Mouse (Mus musculus): ENCODE data around the gene Olfr419. TPM values are rescaled to one million over a fixed set of nuclear protein-coding genes. Genes with fewer than 3 reads are reported as not detected.

Gene Olfr419
- total RNA-seq (2015) (not detected in 2 replicates), total RNA-seq (2017) (not detected in 2 replicates)

- ATAC-seq (ENCODE audit: poor library complexity, severe bottlenecking) = no peak
Measured at GRCm38 (mm10) chr1:174251961-174252360, at the start of gene Olfr419. Gene Olfr419, minus strand, starts transcription at chr1:174252061.

GRCm38 (mm10) chr1:174270643-174271042 lies 18.8 kb upstream of the Olfr419 start:
- ATAC-seq (ENCODE audit: poor library complexity, severe bottlenecking) = no peak

DNA sequence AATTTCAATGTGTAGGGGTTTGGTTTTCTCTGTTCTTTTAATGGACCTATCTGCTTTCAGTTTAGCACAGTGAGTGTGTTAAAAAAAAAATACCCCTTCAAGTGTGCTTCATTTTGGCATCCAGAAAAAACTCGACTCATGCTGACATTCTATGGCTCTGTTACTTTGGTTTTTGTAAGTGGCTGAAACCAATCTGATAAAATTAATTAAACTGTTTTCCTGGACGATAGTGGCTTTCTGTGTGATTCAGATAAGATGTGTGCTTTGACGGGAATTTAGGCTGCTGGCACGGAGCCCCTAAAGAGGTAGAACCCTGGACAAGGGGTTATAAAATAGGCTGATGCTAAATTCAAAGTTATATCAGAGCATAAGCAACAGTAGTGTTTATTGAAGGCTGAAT lies 17.3 kb upstream of the Olfr419 start:
- no peak for ATAC-seq (ENCODE audit: poor library complexity, severe bottlenecking)

DNA sequence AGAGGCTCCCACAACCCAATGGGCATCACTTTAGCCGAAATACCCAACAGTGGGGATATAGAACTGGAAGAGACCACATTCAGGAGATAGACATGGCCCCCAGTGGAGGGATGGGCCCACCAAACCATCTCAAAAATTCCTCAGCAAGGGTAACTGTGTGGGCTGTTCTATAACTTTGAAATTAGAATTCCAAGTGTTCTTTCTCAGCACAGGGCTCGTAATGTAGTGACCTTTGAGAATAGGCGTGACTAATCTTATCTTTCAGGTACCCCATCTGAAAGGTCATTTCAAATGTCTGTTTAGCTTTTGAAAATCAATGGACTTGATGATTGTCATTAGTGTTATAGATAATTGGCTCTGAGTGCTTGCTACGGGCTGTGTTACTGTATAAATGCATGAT lies 16.0 kb upstream of the Olfr419 start:
- no peak for ATAC-seq (ENCODE audit: poor library complexity, severe bottlenecking)

DNA sequence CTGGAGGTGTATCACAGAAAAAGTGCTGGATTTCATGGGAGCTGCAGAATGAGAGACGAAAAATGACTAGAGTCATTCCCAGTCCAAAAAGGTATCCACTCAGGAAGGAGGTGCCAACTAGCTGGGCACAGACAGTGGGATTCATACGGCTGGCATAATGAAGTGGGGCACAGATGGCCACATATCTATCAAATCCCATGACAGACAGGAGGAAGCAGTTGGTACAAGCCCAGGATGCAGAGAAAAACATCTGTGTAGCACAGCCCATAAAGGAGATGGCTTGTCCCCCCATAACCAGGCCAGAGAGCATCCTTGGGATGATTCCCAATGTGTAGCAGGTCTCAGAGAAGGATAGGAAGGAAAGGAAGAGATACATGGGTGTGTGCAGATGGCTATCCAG lies 1.5 kb downstream of the Olfr419 start:
- ATAC-seq (ENCODE audit: poor library complexity, severe bottlenecking) = no peak

- ATAC-seq (ENCODE audit: poor library complexity, severe bottlenecking) = no peak
Measured at GRCm38 (mm10) chr1:174247170-174247569, 4.7 kb downstream of the Olfr419 start.

GRCm38 (mm10) chr1:174246080-174246479 lies 5.8 kb downstream of the Olfr419 start:
- no peak for ATAC-seq (ENCODE audit: poor library complexity, severe bottlenecking)

DNA sequence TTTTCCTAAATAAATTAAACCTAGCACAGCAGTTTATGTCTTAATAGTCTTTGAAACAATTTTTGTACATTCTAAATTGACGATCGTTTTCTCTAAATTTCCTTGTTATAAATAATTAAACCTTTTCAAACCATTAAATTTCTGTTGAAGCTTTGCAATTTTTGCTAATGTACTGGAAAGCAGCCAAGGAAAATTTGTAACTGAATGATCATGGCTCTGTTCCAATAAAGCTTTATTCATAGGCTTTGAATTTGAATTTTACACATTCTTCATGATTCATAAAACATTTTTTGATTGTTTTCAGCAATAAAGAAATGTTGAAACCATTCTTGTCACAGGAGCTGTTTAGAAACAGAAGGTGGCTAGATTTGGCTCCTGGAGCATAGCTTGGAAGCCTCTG lies 7.2 kb downstream of the Olfr419 start:
- ATAC-seq (ENCODE audit: poor library complexity, severe bottlenecking) = no peak

- ATAC-seq (ENCODE audit: poor library complexity, severe bottlenecking) = no peak
Measured at GRCm38 (mm10) chr1:174239916-174240315, 11.9 kb downstream of the Olfr419 start.

DNA sequence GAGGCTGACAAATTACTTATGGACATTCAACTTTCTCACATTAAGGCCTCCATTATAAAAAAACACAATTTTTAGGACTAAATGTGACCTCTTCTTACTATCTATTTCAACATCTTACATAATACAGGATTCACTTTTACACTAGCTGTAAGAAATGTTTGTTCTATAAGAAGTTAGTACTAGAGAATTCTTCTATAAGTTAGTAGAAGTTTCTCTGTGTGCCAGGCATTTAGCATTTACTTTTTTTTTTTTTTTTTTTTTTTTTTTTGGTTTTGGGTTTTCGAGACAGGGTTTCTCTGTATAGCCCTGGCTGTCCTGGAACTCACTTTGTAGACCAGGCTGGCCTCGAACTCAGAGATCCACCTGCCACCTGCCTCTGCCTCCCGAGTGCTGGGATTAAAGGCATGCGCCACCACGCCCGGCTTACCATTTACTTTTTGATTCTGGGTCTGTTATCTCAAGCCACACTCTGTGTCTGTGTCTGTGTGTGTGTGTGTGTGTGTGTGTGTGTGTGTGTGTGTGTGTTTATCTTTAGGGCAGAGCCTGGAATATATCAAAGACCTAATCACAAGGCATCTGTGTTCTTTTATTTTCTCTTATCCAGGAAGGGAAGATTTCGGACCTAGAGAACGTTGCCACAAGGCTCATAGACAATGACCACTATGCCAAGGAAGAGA lies 35.2 kb downstream of the Olfr419 start:
- no peak for ATAC-seq (ENCODE audit: poor library complexity, severe bottlenecking)

DNA sequence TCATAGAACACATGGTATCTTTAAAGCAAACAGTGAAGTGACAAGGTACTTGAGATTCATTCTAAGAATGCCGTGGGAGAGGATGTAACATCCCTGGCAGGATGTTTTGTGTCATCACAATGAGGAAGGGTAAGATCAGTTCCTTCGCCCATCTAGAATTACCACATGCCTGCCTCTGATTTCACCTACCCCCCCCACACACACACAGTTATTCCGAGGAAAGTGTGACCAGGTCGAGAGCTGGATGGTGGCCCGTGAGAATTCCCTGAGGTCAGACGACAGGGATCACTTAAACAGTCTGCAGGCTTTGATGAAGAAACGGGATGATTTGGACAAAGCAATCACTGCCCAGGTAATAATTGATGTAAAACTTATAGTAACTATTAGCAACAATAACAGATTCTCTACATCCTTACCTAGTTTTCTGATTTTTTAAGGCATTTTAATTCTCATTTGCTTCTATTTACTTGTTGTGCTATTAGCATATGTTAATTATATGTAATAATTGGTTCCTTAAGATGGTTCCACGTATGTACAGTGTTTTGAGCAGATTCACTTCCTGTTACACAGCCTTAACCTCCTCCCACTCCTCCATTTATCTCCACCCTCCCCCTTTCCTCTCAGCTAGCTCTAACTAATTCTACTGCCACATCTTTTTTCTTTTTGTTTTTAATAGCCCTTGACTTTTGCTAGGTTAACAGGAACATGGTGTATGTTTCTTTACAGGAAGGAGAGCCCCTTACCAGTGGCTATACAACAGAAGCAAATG lies 36.4 kb downstream of the Olfr419 start:
- peak; percentile 43 for ATAC-seq (ENCODE audit: poor library complexity, severe bottlenecking)

GRCm38 (mm10) chr1:174212286-174212685 lies 39.6 kb downstream of the Olfr419 start:
- no peak for ATAC-seq (ENCODE audit: poor library complexity, severe bottlenecking)

- ATAC-seq (ENCODE audit: poor library complexity, severe bottlenecking) = peak; percentile 66
Measured at GRCm38 (mm10) chr1:174204699-174205098, 47.2 kb downstream of the Olfr419 start.

Other genes starting within 250 kb of the Olfr419 start
- gene Ifi205, start 220.3 kb downstream of the Olfr419 start, total RNA-seq (2015) = 33.5 and 35.2 TPM in 2 replicates
- 25.3 and 27.3 TPM in 2 replicates for gene Ifi205, start 220.3 kb downstream of the Olfr419 start, total RNA-seq (2017)
- 0.51 and 0.73 TPM in 2 replicates for gene Olfr433, start 211.4 kb downstream of the Olfr419 start, total RNA-seq (2015)
- 0.22 and 0.49 TPM in 2 replicates for gene Olfr433, start 211.4 kb downstream of the Olfr419 start, total RNA-seq (2017)
- 0.30 and 0.71 TPM in 2 replicates for gene Olfr432, start 202.9 kb downstream of the Olfr419 start, total RNA-seq (2015)
- 0.29 TPM in 1 of 2 replicates, not detected in the other for gene Olfr432, start 202.9 kb downstream of the Olfr419 start, total RNA-seq (2017)
- gene Olfr430, start 185.5 kb downstream of the Olfr419 start, total RNA-seq (2015) = not detected in 2 replicates
- gene Olfr430, start 185.5 kb downstream of the Olfr419 start, total RNA-seq (2017) = not detected in 2 replicates
- gene Olfr429, start 167.7 kb downstream of the Olfr419 start, total RNA-seq (2015) = not detected in 2 replicates
- gene Olfr429, start 167.7 kb downstream of the Olfr419 start, total RNA-seq (2017) = not detected in 2 replicates
- not detected in 2 replicates for gene Olfr427, start 155.2 kb downstream of the Olfr419 start, total RNA-seq (2015)
- not detected in 2 replicates for gene Olfr427, start 155.2 kb downstream of the Olfr419 start, total RNA-seq (2017)
- gene Olfr231, start 130.9 kb downstream of the Olfr419 start, total RNA-seq (2015) = not detected in 2 replicates
- not detected in 2 replicates for gene Olfr231, start 130.9 kb downstream of the Olfr419 start, total RNA-seq (2017)
- gene Olfr424, start 120.5 kb downstream of the Olfr419 start, total RNA-seq (2015) = not detected in 2 replicates
- not detected in 2 replicates for gene Olfr424, start 120.5 kb downstream of the Olfr419 start, total RNA-seq (2017)
- not detected in 2 replicates for gene Olfr420, start 96.4 kb downstream of the Olfr419 start, total RNA-seq (2015)
- gene Olfr420, start 96.4 kb downstream of the Olfr419 start, total RNA-seq (2017) = not detected in 2 replicates
- 1.1 and 1.3 TPM in 2 replicates for gene Spta1, start 79.3 kb downstream of the Olfr419 start, total RNA-seq (2015)
- 2.7 and 5.9 TPM in 2 replicates for gene Spta1, start 79.3 kb downstream of the Olfr419 start, total RNA-seq (2017)
- not detected in 2 replicates for gene Mptx1, start 78.5 kb upstream of the Olfr419 start, total RNA-seq (2015)
- not detected in 2 replicates for gene Mptx1, start 78.5 kb upstream of the Olfr419 start, total RNA-seq (2017)
- not detected in 2 replicates for gene Olfr417, start 113.1 kb upstream of the Olfr419 start, total RNA-seq (2015)
- 0.04 TPM in 1 of 2 replicates, not detected in the other for gene Olfr417, start 113.1 kb upstream of the Olfr419 start, total RNA-seq (2017)
- gene Olfr248, start 139.0 kb upstream of the Olfr419 start, total RNA-seq (2015) = not detected in 2 replicates
- not detected in 2 replicates for gene Olfr248, start 139.0 kb upstream of the Olfr419 start, total RNA-seq (2017)
- gene Olfr414, start 172.0 kb upstream of the Olfr419 start, total RNA-seq (2015) = not detected in 2 replicates
- not detected in 2 replicates for gene Olfr414, start 172.0 kb upstream of the Olfr419 start, total RNA-seq (2017)
- gene Olfr220, start 190.0 kb upstream of the Olfr419 start, total RNA-seq (2015) = not detected in 2 replicates
- not detected in 2 replicates for gene Olfr220, start 190.0 kb upstream of the Olfr419 start, total RNA-seq (2017)
- gene Fmn2, start 249.8 kb upstream of the Olfr419 start, total RNA-seq (2015) = not detected in 2 replicates
- gene Fmn2, start 249.8 kb upstream of the Olfr419 start, total RNA-seq (2017) = not detected in 2 replicates

Measured in megakaryocyte, adult 5-6 weeks (primary cell).